Mouse (Mus musculus) kidney, adult 2 months (tissue): ENCODE measurements around the gene Ranbp3l. TPM values are rescaled to one million over a fixed set of nuclear protein-coding genes. Genes with fewer than 3 reads are reported as not detected.
"Not testable (repeated sequence)": the region's sequence is repeated elsewhere in the genome, so short reads cannot be mapped to it uniquely, and the experiment has no call there.

Source experiments
- DNase-seq: peaks from one replicate; pipeline ENCODE4 v3.0.0; 2021
- H3K27ac ChIP-seq: fragments of 200-500 bp; 2 replicates; pipeline ENCODE4 v1.5.1; 2012; ENCODE audit warnings: low read depth, low read length, control low read depth, inconsistent platforms; ENCODE audit not compliant: insufficient read depth
- H3K27me3 ChIP-seq: fragments of 200-500 bp; replicated peaks from 2 replicates; pipeline ENCODE4 v1.6.1; 2012; ENCODE audit warnings: mild to moderate bottlenecking, moderate library complexity, low read length, inconsistent platforms; ENCODE audit not compliant: control insufficient read depth, insufficient read depth
- H3K36me3 ChIP-seq: fragments of 200-500 bp; 2 replicates; pipeline ENCODE4 v1.6.1; 2012; ENCODE audit warnings: mild to moderate bottlenecking, moderate library complexity, low read length, inconsistent platforms; ENCODE audit not compliant: control insufficient read depth, insufficient read depth
- H3K4me1 ChIP-seq: fragments of 200-500 bp; 2 replicates; pipeline ENCODE4 v1.6.1; 2011; ENCODE audit warnings: low read length; ENCODE audit not compliant: control insufficient read depth, insufficient read depth
- H3K4me3 ChIP-seq: fragments of 200-500 bp; 2 replicates; pipeline ENCODE4 v1.5.1; 2011; ENCODE audit warnings: mild to moderate bottlenecking, low read depth, low read length, control low read depth; ENCODE audit not compliant: insufficient read depth
- CTCF ChIP-seq: fragments of 200-500 bp; conservative IDR thresholded peaks from 2 replicates; pipeline ENCODE4 v1.5.1; 2011; ENCODE audit warnings: low read depth, mild to moderate bottlenecking, control low read depth, low read length, moderate library complexity, mixed read lengths; ENCODE audit not compliant: insufficient read depth, insufficient read length
- POLR2A ChIP-seq: fragments of 200-500 bp; IDR thresholded peaks from one replicate; pipeline ENCODE4 v1.6.1; 2011; ENCODE audit warnings: low read depth, low read length, control low read depth
- WGBS: fragments of 180-500 bp; shearing (Covaris S2); methylation state at CpG from one replicate; pipeline ENCODE4 v1.1.7; 2018; 5-methylcytosine and 5-hydroxymethylcytosine counted together
- polyA plus RNA-seq: library from polyadenylated mRNA; depleted of rRNA; stranded (reverse); fragments of >200 nt; gene quantifications from 2 replicates; pipeline ENCODE4 v1.2.3, GENCODE M21; 2012

The Ranbp3l gene
- polyA plus RNA-seq, 1 experiment: 26.1 TPM

GRCm38 (mm10) chr15:9014541-9014940 lies 46.8 kb downstream of the Ranbp3l start:
- no peak for DNase-seq
- Histone ChIP-seq H3K36me3 (peaks cover 2% of the 10 kb centered on the region; the same call in 1 of the 2 replicates), H3K27me3 (no peaks in the 10 kb centered on the region), H3K27ac (no peak overlapping the region), H3K4me1 (no peaks in the 10 kb centered on the region), H3K4me3 (no peak overlapping the region)
- 54% methylated on average over 2 of the region's 2 CpGs for WGBS
- no peak for TF ChIP-seq CTCF
- TF ChIP-seq POLR2A: no peak

- not testable (repeated sequence) for H3K27ac ChIP-seq, H3K4me1 ChIP-seq, H3K4me3 ChIP-seq, H3K27me3 ChIP-seq, DNase-seq, H3K36me3 ChIP-seq
- WGBS: 89% methylated on average over 6 of the region's 6 CpGs
Measured at GRCm38 (mm10) chr15:9015496-9015895, 47.7 kb downstream of the Ranbp3l start.

- TF ChIP-seq CTCF (0 out of 2 replicates have a peak, but pooled peaks have one; percentile 2), POLR2A (no peak)
- no peaks in the 10 kb centered on the region for H3K4me1 ChIP-seq
- DNase-seq: no peak
- H3K36me3 ChIP-seq: no peaks in the 10 kb centered on the region
- H3K27ac ChIP-seq: no peak overlapping the region
- no peak overlapping the region for H3K4me3 ChIP-seq
- H3K27me3 ChIP-seq: no peaks in the 10 kb centered on the region
Measured at GRCm38 (mm10) chr15:9055704-9056103, 88.0 kb downstream of the Ranbp3l start.

- H3K4me1 ChIP-seq: no peaks in the 10 kb centered on the region
- DNase-seq: no peak
- H3K27ac ChIP-seq: no peak overlapping the region
- TF ChIP-seq CTCF: no peak
- no peak for TF ChIP-seq POLR2A
- WGBS: 75% methylated on average over 2 of the region's 2 CpGs
- no peaks in the 10 kb centered on the region for H3K27me3 ChIP-seq
- H3K4me3 ChIP-seq: no peak overlapping the region
- H3K36me3 ChIP-seq: peaks cover 3% of the 10 kb centered on the region
Measured at GRCm38 (mm10) chr15:9059856-9060255, 92.1 kb downstream of the Ranbp3l start.

- TF ChIP-seq CTCF: no peak
- no peak for TF ChIP-seq POLR2A
- Histone ChIP-seq H3K4me3 (no peak overlapping the region), H3K27ac (no peak overlapping the region), H3K36me3 (peaks cover 3% of the 10 kb centered on the region), H3K4me1 (no peaks in the 10 kb centered on the region), H3K27me3 (no peaks in the 10 kb centered on the region)
- WGBS: 73% methylated on average over 7 of the region's 7 CpGs
- no peak for DNase-seq
Measured at GRCm38 (mm10) chr15:9061150-9061882, 93.6 kb downstream of the Ranbp3l start.

GRCm38 (mm10) chr15:9068881-9069280 lies 101.1 kb downstream of the Ranbp3l start:
- no peaks in the 10 kb centered on the region; the same call in 1 of the 2 replicates for H3K36me3 ChIP-seq
- no peak for DNase-seq
- peaks cover 10% of the 10 kb centered on the region; the same call in 1 of the 2 replicates for H3K4me1 ChIP-seq
- TF ChIP-seq CTCF (no peak), POLR2A (no peak)
- H3K27ac ChIP-seq: no peak overlapping the region
- WGBS: 76% methylated on average over 4 of the region's 4 CpGs
- H3K27me3 ChIP-seq: no peaks in the 10 kb centered on the region
- no peak overlapping the region for H3K4me3 ChIP-seq

GRCm38 (mm10) chr15:9070353-9070752 lies 102.6 kb downstream of the Ranbp3l start:
- Histone ChIP-seq H3K4me3 (peak overlapping the region; percentile 54), H3K27me3 (no peaks in the 10 kb centered on the region), H3K4me1 (peaks cover 18% of the 10 kb centered on the region), H3K27ac (peak overlapping the region; percentile 34), H3K36me3 (no peaks in the 10 kb centered on the region; the same call in 1 of the 2 replicates)
- DNase-seq: peak; percentile 21
- TF ChIP-seq POLR2A (no peak), CTCF (no peak)
- 5% methylated on average over 3 of the region's 3 CpGs for WGBS

- peaks cover 22% of the 10 kb centered on the region for H3K4me1 ChIP-seq
- TF ChIP-seq CTCF (no peak), POLR2A (no peak)
- DNase-seq: peak; percentile 100
- no peaks in the 10 kb centered on the region; the same call in 1 of the 2 replicates for H3K36me3 ChIP-seq
- H3K4me3 ChIP-seq: peak within 1 kb of the TSS; percentile 93
- no peaks in the 10 kb centered on the region for H3K27me3 ChIP-seq
- H3K27ac ChIP-seq: peak within 1 kb of the TSS; percentile 74
- WGBS: under 1% methylated on average over 54 of the region's 54 CpGs
Measured at GRCm38 (mm10) chr15:9070912-9071555, 103.3 kb downstream of the Ranbp3l start, which contains the start of gene Nadk2. Gene Nadk2 (plus strand): TSS chr15:9071260.
